Mouse (Mus musculus) spleen, adult 12 weeks (tissue): ENCODE data around the gene G6pc.
A peak's percentile ranks its signal among the peaks of the same experiment; 100 is the strongest.
"Not testable (repeated sequence)": the region's sequence is repeated elsewhere in the genome, so short reads cannot be mapped to it uniquely, and the experiment has no call there.

Experiments used
- DNase-seq: peaks from one replicate; pipeline ENCODE4 v3.0.0; 2022; ENCODE audit warnings: low spot score

The G6pc gene

GRCm38 (mm10) chr11:101357505-101358182, 9.7 kb upstream of the G6pc start:
- DNase-seq = no peak

GRCm38 (mm10) chr11:101359776-101360175, 7.6 kb upstream of the G6pc start:
- DNase-seq = no peak

GRCm38 (mm10) chr11:101360651-101361113, 6.7 kb upstream of the G6pc start:
- DNase-seq = no peak

GRCm38 (mm10) chr11:101364531-101364931, 2.8 kb upstream of the G6pc start:
- DNase-seq = no peak

- no peak for DNase-seq
Measured at GRCm38 (mm10) chr11:101370141-101370540, 2.8 kb downstream of the G6pc start.

- no peak for DNase-seq
Measured at GRCm38 (mm10) chr11:101374421-101374938, 7.1 kb downstream of the G6pc start.

GRCm38 (mm10) chr11:101378196-101378595, 10.8 kb downstream of the G6pc start:
- not testable (repeated sequence) for DNase-seq

DNA sequence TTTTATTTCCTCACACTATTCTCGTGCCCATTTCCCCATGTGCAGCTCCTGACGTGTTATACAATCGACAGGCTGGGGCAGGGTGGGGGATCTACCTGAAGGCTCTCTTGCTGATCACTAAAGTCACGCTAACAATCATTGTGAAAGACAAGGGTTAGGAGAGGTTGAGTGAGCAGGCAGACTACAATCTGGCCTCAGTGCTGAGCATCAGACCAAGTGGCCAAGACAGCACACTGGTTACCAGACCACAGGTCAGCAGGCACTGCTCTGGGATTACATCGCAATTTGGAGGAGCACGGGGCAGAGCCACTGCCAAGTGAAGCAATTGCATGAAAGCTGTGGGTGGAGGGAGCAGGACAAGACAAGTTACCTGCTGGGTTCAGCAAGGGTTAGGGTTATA, 11.6 kb downstream of the G6pc start:
- DNase-seq = no peak

DNA sequence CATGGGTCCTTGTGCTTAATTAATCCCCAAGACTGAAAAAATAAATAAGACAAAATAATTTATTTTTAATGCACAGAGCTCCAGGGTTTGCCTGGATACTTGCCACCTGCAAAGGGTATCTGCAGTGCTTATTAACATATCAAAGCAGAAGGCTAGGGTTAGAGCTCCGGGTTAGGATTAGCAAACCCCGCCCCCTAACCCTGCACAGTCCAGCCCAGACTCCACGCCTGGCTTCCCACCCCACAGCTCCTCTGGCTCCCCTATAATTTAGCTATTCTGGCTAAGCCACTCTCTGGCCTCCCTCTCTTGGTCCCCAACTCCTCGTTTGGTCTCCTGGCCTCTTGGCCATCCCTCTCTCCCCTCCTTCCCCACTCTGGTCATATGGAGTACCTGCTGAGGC, 14.5 kb downstream of the G6pc start:
- no peak for DNase-seq

- DNase-seq = no peak
Measured at GRCm38 (mm10) chr11:101395110-101395509, 27.7 kb downstream of the G6pc start.

DNA sequence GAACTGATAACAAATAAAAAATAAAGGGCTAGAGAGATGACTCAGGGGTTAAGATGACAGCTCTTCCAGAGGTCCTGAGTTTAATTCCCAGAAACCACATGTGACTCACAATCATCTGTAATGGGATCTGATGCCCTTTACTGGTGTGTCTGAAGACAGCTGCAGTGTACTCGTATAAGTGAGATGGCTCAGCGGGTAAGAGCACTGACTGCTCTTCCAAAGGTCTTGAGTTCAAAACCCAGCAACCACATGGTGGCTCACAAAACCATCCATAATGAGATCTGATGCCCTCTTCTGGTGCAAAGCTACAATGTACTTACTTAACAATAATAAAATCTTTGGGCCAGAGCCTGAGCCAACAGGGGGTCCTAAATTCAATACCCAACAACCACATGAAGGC, 47.9 kb downstream of the G6pc start:
- no peak for DNase-seq

DNA sequence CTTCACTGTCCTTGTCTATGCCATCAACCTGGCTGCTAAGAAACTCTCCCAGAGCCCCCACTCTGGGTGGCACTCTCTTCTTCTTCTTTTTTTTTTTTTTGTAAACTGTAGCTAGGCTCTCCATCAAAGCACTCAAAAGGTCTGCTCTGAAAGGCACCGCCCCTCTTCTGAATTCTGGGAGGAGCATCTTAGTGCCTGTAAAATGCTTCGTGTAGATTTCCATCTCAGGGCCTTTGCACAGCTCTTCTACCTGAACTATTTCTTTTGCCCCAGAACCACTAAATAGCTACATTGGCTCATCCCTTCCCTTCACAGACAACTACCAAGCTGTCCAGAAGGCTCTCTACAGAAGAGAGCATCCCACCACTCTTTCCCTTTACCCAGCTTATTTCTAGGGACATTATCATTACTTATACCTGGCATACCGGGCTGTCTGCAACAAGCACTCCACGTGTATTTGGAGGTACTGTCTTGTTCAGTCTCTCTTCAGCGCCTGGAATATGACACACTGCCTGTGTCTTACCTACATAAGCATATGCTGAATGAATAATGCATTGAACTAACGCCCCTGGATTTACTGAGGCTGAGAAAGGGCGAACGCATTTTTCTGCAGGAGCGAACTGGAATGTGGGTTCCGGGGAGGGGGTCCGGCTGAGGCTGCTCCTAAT, 49.2 kb downstream of the G6pc start:
- no peak for DNase-seq

DNA sequence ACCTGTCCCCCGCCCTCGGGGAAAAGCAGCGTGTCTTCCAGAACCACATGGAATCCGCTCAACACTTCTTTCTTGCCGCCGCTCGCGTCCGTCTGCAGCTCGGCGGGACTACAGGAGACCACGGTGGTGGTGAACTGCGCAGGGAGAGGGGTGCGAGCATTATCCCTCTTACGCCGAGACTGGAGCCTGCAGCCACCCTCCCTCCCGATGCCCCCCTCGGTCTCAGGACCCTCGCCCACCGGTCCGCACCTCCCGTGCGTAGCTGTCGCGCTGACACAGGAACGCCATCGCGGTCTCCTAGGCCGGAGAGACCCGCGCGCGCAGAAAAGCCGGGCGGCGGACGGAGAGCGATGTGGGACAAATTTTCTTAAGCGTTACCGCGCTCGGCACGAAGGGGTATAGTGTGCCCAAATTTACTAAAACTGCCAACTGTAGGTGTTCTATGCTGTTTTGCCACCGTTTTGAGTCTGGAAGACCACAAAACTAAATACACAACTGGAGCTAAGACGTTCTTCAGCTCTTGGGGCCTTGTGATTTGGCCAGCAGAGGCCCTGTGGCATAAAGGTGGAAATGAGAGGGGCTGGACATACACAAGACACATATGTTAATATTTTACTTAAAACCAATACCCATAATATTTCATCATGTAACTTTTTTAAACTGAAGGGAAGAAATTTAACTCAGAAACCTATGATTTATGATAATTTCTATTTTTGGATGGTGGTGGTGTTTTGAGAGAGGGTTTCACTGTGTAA, 49.9 kb downstream of the G6pc start, which contains the start of gene Aarsd1:
Gene Aarsd1 (minus strand): TSS at position 515 of the 755 bp plus-strand sequence.
- DNase-seq = peak; percentile 76

GRCm38 (mm10) chr11:101418991-101419390, 51.6 kb downstream of the G6pc start:
- DNase-seq = no peak

DNA sequence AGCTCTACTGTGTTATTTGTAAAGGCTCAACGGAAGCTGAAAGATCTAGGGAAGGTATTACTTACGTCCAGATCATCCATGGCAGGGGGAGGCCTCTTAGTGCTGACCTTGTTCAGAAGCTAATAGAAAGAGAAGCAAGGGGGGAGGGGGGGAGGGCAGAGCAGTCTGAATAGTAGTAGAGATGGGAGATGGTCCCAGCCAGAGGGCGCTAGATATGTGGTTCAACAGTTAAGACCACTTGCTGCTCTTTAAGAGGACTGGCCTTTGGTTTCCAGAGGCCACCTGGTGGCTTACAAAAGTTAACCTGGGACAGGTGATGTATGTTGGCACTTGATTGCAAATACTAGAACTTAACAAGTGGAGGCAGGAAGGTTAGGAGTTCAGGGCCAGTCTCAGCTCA, 52.2 kb downstream of the G6pc start:
- no peak for DNase-seq

GRCm38 (mm10) chr11:101420148-101420547, 52.8 kb downstream of the G6pc start:
- DNase-seq = no peak

- no peak for DNase-seq
Measured at GRCm38 (mm10) chr11:101424105-101424851, 56.9 kb downstream of the G6pc start, which contains the start of gene Gm27029. Gene Gm27029, minus strand, starts transcription at chr11:101424796.

DNA sequence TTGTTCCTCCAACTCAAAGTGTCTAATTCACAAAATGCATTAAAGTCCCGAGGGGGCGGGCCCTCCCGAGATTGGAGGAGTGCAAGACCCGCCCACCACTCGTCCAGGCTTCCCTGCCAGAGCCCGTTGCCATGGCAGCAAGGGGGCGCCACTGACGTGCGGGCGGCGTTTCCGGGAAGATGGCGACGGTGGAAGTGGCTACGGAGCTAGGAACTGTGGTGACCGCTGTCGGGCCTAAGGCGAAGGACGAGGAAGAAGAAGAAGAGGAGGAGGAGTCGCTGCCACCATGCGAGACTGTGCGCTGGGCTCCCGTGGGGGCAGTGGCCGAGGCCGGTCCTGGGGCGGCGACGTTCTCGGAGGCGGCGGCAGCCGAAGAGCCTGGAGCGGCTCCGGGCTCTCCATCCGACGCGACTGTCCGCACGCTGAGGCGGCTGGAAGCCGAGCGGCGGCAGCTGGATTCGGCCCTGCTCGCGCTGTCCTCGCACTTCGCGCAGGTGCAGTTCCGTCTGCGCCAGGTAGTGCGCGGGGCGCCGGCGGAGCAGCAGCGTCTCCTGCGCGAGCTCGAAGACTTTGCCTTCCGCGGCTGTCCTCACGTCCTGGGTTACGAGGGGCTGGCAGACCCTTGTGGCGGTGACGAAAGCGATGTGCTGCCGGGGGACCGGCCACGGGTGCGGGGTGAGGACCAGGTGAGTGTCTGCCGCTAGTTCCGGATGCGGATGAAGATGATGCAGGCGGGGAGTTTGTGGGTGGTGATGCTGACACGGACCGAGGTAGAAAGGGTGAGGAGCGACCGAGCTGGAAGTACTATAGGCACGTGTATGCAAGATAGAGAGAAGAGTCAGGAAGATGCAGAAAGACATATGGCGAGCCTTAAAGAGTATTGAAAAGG, 57.8 kb downstream of the G6pc start, which contains the start of the genes Rundc1 and Ptges3l:
Gene Rundc1 (plus strand): TSS at position 161 of the 889 bp plus-strand sequence.
Gene Ptges3l (minus strand): TSS at position 409 of the 889 bp plus-strand sequence.
- DNase-seq = peak; percentile 95

GRCm38 (mm10) chr11:101426165-101426564, 58.8 kb downstream of the G6pc start:
- no peak for DNase-seq
